Mouse (Mus musculus) limb, embryonic 12.5 days (tissue): ENCODE data around the gene Olfr1289. TPM values are rescaled to one million over a fixed set of nuclear protein-coding genes. Genes with fewer than 3 reads are reported as not detected.

Experiments used
- ATAC-seq: fragments of 200-750 bp; cut with Nextera tagmentation; 2 replicates; pipeline ENCODE4 v1.8.0; 2017; ENCODE audit warnings: low read depth, moderate TSS enrichment; ENCODE audit not compliant: insufficient number of reproducible peaks, insufficient read depth, low FRiP score, low TSS enrichment
- H3K27ac ChIP-seq: fragments of 300-500 bp; sonication (generic); 2 replicates; pipeline ENCODE4 v1.5.1; 2016; ENCODE audit warnings: mild to moderate bottlenecking, moderate library complexity
- H3K27me3 ChIP-seq: fragments of 300-500 bp; sonication (generic); 2 replicates; pipeline ENCODE4 v1.6.1; 2016; ENCODE audit warnings: mild to moderate bottlenecking, moderate library complexity
- H3K36me3 ChIP-seq: fragments of 300-500 bp; sonication (generic); 2 replicates; pipeline ENCODE4 v1.6.1; 2016; ENCODE audit warnings: mild to moderate bottlenecking, moderate library complexity
- H3K4me1 ChIP-seq: fragments of 300-500 bp; sonication (generic); replicated peaks from 2 replicates; pipeline ENCODE4 v1.6.1; 2016
- H3K4me2 ChIP-seq: fragments of 300-500 bp; sonication (generic); 2 replicates; pipeline ENCODE4 v1.6.1; 2016; ENCODE audit warnings: mild to moderate bottlenecking, moderate library complexity
- H3K4me3 ChIP-seq: fragments of 300-500 bp; sonication (generic); replicated peaks from 2 replicates; pipeline ENCODE4 v1.5.1; 2016; ENCODE audit warnings: mild to moderate bottlenecking
- H3K9ac ChIP-seq: fragments of 300-500 bp; sonication (generic); replicated peaks from 2 replicates; pipeline ENCODE4 v1.6.1; 2016; ENCODE audit warnings: mild to moderate bottlenecking, moderate library complexity
- H3K9me3 ChIP-seq: fragments of 300-500 bp; sonication (generic); 2 replicates; pipeline ENCODE4 v1.6.1; 2016; ENCODE audit warnings: mild to moderate bottlenecking, moderate library complexity
- WGBS: fragments of 180-500 bp; shearing (Covaris S2); methylation state at CpG from one replicate; pipeline ENCODE4 v1.1.7; 2016; 5-methylcytosine and 5-hydroxymethylcytosine counted together
- polyA plus RNA-seq: library from polyadenylated mRNA; unstranded; fragments of >200 nt; fragmentation: Nextera tagmentation; extraction: Ambion mirVana; gene quantifications from 2 replicates; pipeline ENCODE4 v1.2.1, GENCODE M21; 2016

Gene Olfr1289
- not detected in 2 replicates for polyA plus RNA-seq

- no peak for ATAC-seq
- H3K4me3 ChIP-seq, result no peak within 1 kb of the TSS
- no peaks in the 10 kb centered on the region for H3K9me3 ChIP-seq
- no peak within 1 kb of the TSS for H3K4me2 ChIP-seq
- no peak within 1 kb of the TSS for H3K27ac ChIP-seq
- WGBS, result 67% methylated on average over 1 of the region's 1 CpGs
- no peaks in the 10 kb centered on the region for H3K4me1 ChIP-seq
- no peaks in the 10 kb centered on the region for H3K36me3 ChIP-seq
- no peak within 1 kb of the TSS for H3K9ac ChIP-seq
- no peaks in the 10 kb centered on the region for H3K27me3 ChIP-seq
Observed at GRCm38 (mm10) chr2:111480519-111480918, at the start of gene Olfr1289. TSS of gene Olfr1289 (plus strand) at chr2:111480819.

- no peaks in the 10 kb centered on the region for H3K36me3 ChIP-seq
- no peaks in the 10 kb centered on the region for H3K4me1 ChIP-seq
- no peaks in the 10 kb centered on the region for H3K9me3 ChIP-seq
- no peak within 1 kb of the TSS for H3K4me3 ChIP-seq
- 79% methylated on average over 1 of the region's 1 CpGs for WGBS
- H3K4me2 ChIP-seq, result no peak within 1 kb of the TSS
- no peaks in the 10 kb centered on the region for H3K27me3 ChIP-seq
- H3K9ac ChIP-seq, result no peak within 1 kb of the TSS
- ATAC-seq, result no peak
- no peak within 1 kb of the TSS for H3K27ac ChIP-seq
Observed at GRCm38 (mm10) chr2:111448842-111449241, 31.8 kb upstream of the Olfr1289 start, which contains the start of gene Olfr1287. TSS of gene Olfr1287 (plus strand) at chr2:111449142.

GRCm38 (mm10) chr2:111473801-111474200 lies 6.8 kb upstream of the Olfr1289 start, which contains the start of gene Olfr1288:
TSS of gene Olfr1288 (plus strand) at chr2:111474101.
- no peak for ATAC-seq
- H3K27ac ChIP-seq, result no peak within 1 kb of the TSS
- no peaks in the 10 kb centered on the region for H3K27me3 ChIP-seq
- no peak within 1 kb of the TSS for H3K4me2 ChIP-seq
- no peaks in the 10 kb centered on the region for H3K36me3 ChIP-seq
- H3K9me3 ChIP-seq, result no peaks in the 10 kb centered on the region
- no peak within 1 kb of the TSS for H3K9ac ChIP-seq
- H3K4me3 ChIP-seq, result no peak within 1 kb of the TSS
- WGBS, result 88% methylated on average over 1 of the region's 1 CpGs
- no peaks in the 10 kb centered on the region for H3K4me1 ChIP-seq

- no peak within 1 kb of the TSS for H3K4me2 ChIP-seq
- no peaks in the 10 kb centered on the region for H3K27me3 ChIP-seq
- H3K4me1 ChIP-seq, result no peaks in the 10 kb centered on the region
- ATAC-seq, result no peak
- H3K27ac ChIP-seq, result no peak within 1 kb of the TSS
- H3K4me3 ChIP-seq, result no peak within 1 kb of the TSS
- no peak within 1 kb of the TSS for H3K9ac ChIP-seq
- no peaks in the 10 kb centered on the region for H3K9me3 ChIP-seq
- 78% methylated on average over 5 of the region's 5 CpGs for WGBS
- H3K36me3 ChIP-seq, result no peaks in the 10 kb centered on the region
Observed at GRCm38 (mm10) chr2:111493729-111494128, 13.1 kb downstream of the Olfr1289 start, which contains the start of gene Olfr1290. TSS of gene Olfr1290 (minus strand) at chr2:111493829.

- Histone ChIP-seq H3K9me3 (no peaks in the 10 kb centered on the region), H3K27ac (no peak within 1 kb of the TSS), H3K27me3 (no peaks in the 10 kb centered on the region), H3K9ac (no peak within 1 kb of the TSS), H3K4me3 (no peak within 1 kb of the TSS), H3K36me3 (no peaks in the 10 kb centered on the region), H3K4me2 (no peak within 1 kb of the TSS), H3K4me1 (no peaks in the 10 kb centered on the region)
- ATAC-seq, result no peak
- WGBS, result 89% methylated on average over 3 of the region's 3 CpGs
Observed at GRCm38 (mm10) chr2:111496880-111497279, 16.3 kb downstream of the Olfr1289 start, which contains the start of gene Olfr1291-ps1. TSS of gene Olfr1291-ps1 (plus strand) at chr2:111497180.

- H3K4me1 ChIP-seq, result no peaks in the 10 kb centered on the region
- no peak overlapping the region for H3K4me3 ChIP-seq
- H3K4me2 ChIP-seq, result no peak overlapping the region
- H3K36me3 ChIP-seq, result no peaks in the 10 kb centered on the region
- no peak overlapping the region for H3K9ac ChIP-seq
- no peak for ATAC-seq
- no peaks in the 10 kb centered on the region for H3K27me3 ChIP-seq
- H3K9me3 ChIP-seq, result peaks cover 10% of the 10 kb centered on the region; the same call in 1 of the 2 replicates
- 87% methylated on average over 10 of the region's 10 CpGs for WGBS
- H3K27ac ChIP-seq, result no peak overlapping the region
Observed at GRCm38 (mm10) chr2:111517451-111517850, 36.8 kb downstream of the Olfr1289 start.

- 91% methylated on average over 1 of the region's 1 CpGs for WGBS
- H3K4me3 ChIP-seq, result no peak within 1 kb of the TSS
Observed at GRCm38 (mm10) chr2:111524903-111525302, 44.3 kb downstream of the Olfr1289 start, which contains the start of gene Olfr1293-ps. TSS of gene Olfr1293-ps (plus strand) at chr2:111525203.

More at GRCm38 (mm10) chr2:111524903-111525302, 44.3 kb downstream of the Olfr1289 start, which contains the start of gene Olfr1293-ps:
- Histone ChIP-seq H3K36me3 (no peaks in the 10 kb centered on the region), H3K4me2 (no peak within 1 kb of the TSS), H3K27ac (no peak within 1 kb of the TSS), H3K27me3 (no peaks in the 10 kb centered on the region), H3K9ac (no peak within 1 kb of the TSS), H3K4me1 (no peaks in the 10 kb centered on the region), H3K9me3 (0 out of 2 replicates have a peak, but pooled peaks cover 5% of the 10 kb centered on the region)
- no peak for ATAC-seq

Other genes starting within 250 kb of the Olfr1289 start
- gene Olfr1275, start 245.5 kb upstream of the Olfr1289 start, polyA plus RNA-seq, result not detected in 2 replicates
- gene Olfr1276, start 226.3 kb upstream of the Olfr1289 start, polyA plus RNA-seq, result not detected in 2 replicates
- gene Olfr1277, start 206.7 kb upstream of the Olfr1289 start, polyA plus RNA-seq, result not detected in 2 replicates
- gene Olfr1278, start 190.7 kb upstream of the Olfr1289 start, polyA plus RNA-seq, result not detected in 2 replicates
- gene Olfr1279, start 180.2 kb upstream of the Olfr1289 start, polyA plus RNA-seq, result not detected in 2 replicates
- gene Olfr1280, start 166.8 kb upstream of the Olfr1289 start, polyA plus RNA-seq, result not detected in 2 replicates
- not detected in 2 replicates for gene Olfr1281, start 154.3 kb upstream of the Olfr1289 start, polyA plus RNA-seq
- gene Olfr1282, start 144.7 kb upstream of the Olfr1289 start, polyA plus RNA-seq, result not detected in 2 replicates
- not detected in 2 replicates for gene Olfr1283, start 114.0 kb upstream of the Olfr1289 start, polyA plus RNA-seq
- gene Olfr1284, start 105.3 kb upstream of the Olfr1289 start, polyA plus RNA-seq, result not detected in 2 replicates
- gene Olfr1286, start 57.7 kb upstream of the Olfr1289 start, polyA plus RNA-seq, result not detected in 2 replicates
- gene Olfr1287, start 31.7 kb upstream of the Olfr1289 start, polyA plus RNA-seq, result not detected in 2 replicates
- not detected in 2 replicates for gene Olfr1288, start 6.7 kb upstream of the Olfr1289 start, polyA plus RNA-seq
- not detected in 2 replicates for gene Olfr1290, start 13.0 kb downstream of the Olfr1289 start, polyA plus RNA-seq
- gene Olfr1291-ps1, start 16.4 kb downstream of the Olfr1289 start, polyA plus RNA-seq, result not detected in 2 replicates
- gene Olfr1293-ps, start 44.4 kb downstream of the Olfr1289 start, polyA plus RNA-seq, result not detected in 2 replicates
- not detected in 2 replicates for gene Olfr1294, start 59.5 kb downstream of the Olfr1289 start, polyA plus RNA-seq
- not detected in 2 replicates for gene Olfr1295, start 88.9 kb downstream of the Olfr1289 start, polyA plus RNA-seq
- not detected in 2 replicates for gene Olfr1297, start 145.7 kb downstream of the Olfr1289 start, polyA plus RNA-seq
- gene Olfr1298, start 168.4 kb downstream of the Olfr1289 start, polyA plus RNA-seq, result not detected in 2 replicates
- not detected in 2 replicates for gene Olfr1299, start 180.6 kb downstream of the Olfr1289 start, polyA plus RNA-seq